Comparison of ENCODE assay signal across 19 mouse cellular contexts in the genomic region with DNA sequence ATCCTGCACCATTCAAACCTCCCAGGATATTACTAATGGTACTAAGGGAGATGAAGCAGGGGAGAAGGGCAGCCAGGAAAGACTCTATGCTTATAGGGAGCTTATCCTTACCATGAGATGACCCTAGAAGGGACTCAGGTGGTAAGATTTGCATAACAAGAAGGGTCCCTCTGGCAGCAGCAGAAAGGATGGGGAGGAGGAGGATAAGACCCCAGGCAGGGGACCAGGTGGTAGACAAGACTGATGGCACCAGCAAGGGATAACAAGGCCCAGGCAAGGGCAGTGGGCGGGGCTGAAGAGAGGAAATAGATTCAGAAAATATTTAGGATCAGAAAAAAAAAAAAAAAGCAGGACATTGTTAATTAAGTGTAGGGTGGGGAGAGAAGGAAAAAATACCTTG.
"Had no signal": no experiment of that assay in that cellular context is flagged by ENCODE, and none has a peak within 500 bp of the region (broad histone marks: within the 10 kb centered on the region; RNA-seq: fewer than 3 reads in every experiment).

No protein-coding gene starts in this region.

- H3K9ac ChIP-seq: intestine, embryonic 15.5 days; kidney, embryonic 15.5 days; liver, embryonic 13.5 days had no signal

- H3K4me3 ChIP-seq: intestine, embryonic 15.5 days; kidney, embryonic 15.5 days; left cerebral cortex, adult 2 months; liver, embryonic 13.5 days; myocyte had no signal

- H3K36me3 ChIP-seq: intestine, embryonic 15.5 days; kidney, embryonic 15.5 days; liver, embryonic 13.5 days had no signal

- H3K4me2 ChIP-seq: intestine, embryonic 15.5 days; kidney, embryonic 15.5 days; liver, embryonic 13.5 days had no signal

- ATAC-seq: intestine, embryonic 15.5 days had no signal

- H3K9me3 ChIP-seq: intestine, embryonic 15.5 days; kidney, embryonic 15.5 days; liver, embryonic 13.5 days had no signal

- DNase-seq: kidney, adult 11 months; kidney, adult 8-10 months; kidney, postnatal 10 days; kidney, postnatal 36 days; layer of hippocampus, postnatal 36 days; liver, embryonic 13.5 days; lung, adult 2 months; lung, postnatal 14 days; lung, postnatal 4 days; right cerebral cortex, adult 18-20 months; right cerebral cortex, postnatal 14 days; right cerebral cortex, postnatal 4 days; thymus, adult 2 months; thymus, postnatal 14 days had no signal

- H3K27ac ChIP-seq: intestine, embryonic 15.5 days; kidney, embryonic 15.5 days; left cerebral cortex, adult 2 months; liver, embryonic 13.5 days; stomach, postnatal 0 days had no signal

- H3K27me3 ChIP-seq: intestine, embryonic 15.5 days; liver, embryonic 13.5 days had no signal

- H3K4me1 ChIP-seq: intestine, embryonic 15.5 days; liver, embryonic 13.5 days had no signal
